Mouse (Mus musculus): ENCODE data around the gene Vps52.

Vps52 gene

GRCm38 (mm10) chr17:33916847-33917655 is 38.6 kb upstream of the Vps52 start:
- ChIA-PET POLR2A (interaction anchor here in 3 of 4 experiments (0.5 to 13.1 kb wide), 36 partner anchors 8 to 205 kb away, joined by 3 to 258 read pairs (median 11); partner anchors contain the start of genes B3galt4 (in 3 of the 3), Ndufa7 (in 3 of the 3), Rps18 (in 3 of the 3) and Rps28 (in 3 of the 3)), CTCF (interaction anchor here in 3 of 4 experiments (0.8 to 3.5 kb wide), 5 partner anchors 8 to 52 kb away, joined by 3 to 31 read pairs (median 4); partner anchors contain the start of gene Daxx (in 1 of the 3))

GRCm38 (mm10) chr17:33917656-33918292 is 37.8 kb upstream of the Vps52 start:
- ChIA-PET POLR2A (interaction anchor here in 3 of 4 experiments (0.7 to 13.1 kb wide), 12 partner anchors 8 to 234 kb away, joined by 7 to 258 read pairs (median 42); partner anchors contain the start of genes B3galt4 (in 2 of the 3), Daxx (in 2 of the 3), Rgl2 (in 2 of the 3) and Ndufa7 (in 1 of the 3)), CTCF (interaction anchor here in 2 of 4 experiments (0.6 to 0.8 kb wide), 2 partner anchors 9 to 78 kb away, joined by 4 read pairs; partner anchors contain the start of gene Daxx (in 1 of the 2))

- ChIA-PET CTCF (interaction anchor here in 3 of 4 experiments (0.6 to 2.1 kb wide), 15 partner anchors 8 to 275 kb away, joined by 3 to 18 read pairs (median 4); partner anchors contain the start of genes Daxx (in 1 of the 3), Kank3 (in 1 of the 3), Kifc1 (in 1 of the 3) and Rgl2 (in 1 of the 3)), POLR2A (interaction anchor here in 3 of 4 experiments (0.7 to 6.2 kb wide), 36 partner anchors 8 to 235 kb away, joined by 3 to 79 read pairs (median 6); partner anchors contain the start of genes Daxx (in 3 of the 3), Rgl2 (in 3 of the 3), Cd320 (in 2 of the 3) and Ndufa7 (in 2 of the 3))
Measured at GRCm38 (mm10) chr17:33918293-33919203, 37.1 kb upstream of the Vps52 start.

GRCm38 (mm10) chr17:33919351-33920281 is 36.0 kb upstream of the Vps52 start:
- POLR2A ChIA-PET: interaction anchor here in 3 of 4 experiments (0.6 to 6.2 kb wide), 36 partner anchors 10 to 234 kb away, joined by 3 to 79 read pairs (median 4); partner anchors contain the start of genes Daxx (in 3 of the 3), Rgl2 (in 3 of the 3), B3galt4 (in 2 of the 3) and Cd320 (in 2 of the 3)
- CTCF ChIA-PET: interaction anchor here in 3 of 4 experiments (0.7 to 2.1 kb wide), 12 partner anchors 9 to 276 kb away, joined by 3 to 18 read pairs (median 4); partner anchors contain the start of genes Daxx (in 1 of the 3), Kank3 (in 1 of the 3), Kifc1 (in 1 of the 3) and Rgl2 (in 1 of the 3)

GRCm38 (mm10) chr17:33920282-33921097 is 35.1 kb upstream of the Vps52 start:
- POLR2A ChIA-PET: interaction anchor here in 3 of 4 experiments (1.1 to 6.8 kb wide), 19 partner anchors 9 to 161 kb away, joined by 3 to 79 read pairs (median 7); partner anchors contain the start of genes Daxx (in 3 of the 3), Ndufa7 (in 2 of the 3), Rgl2 (in 2 of the 3) and Rps18 (in 2 of the 3)

GRCm38 (mm10) chr17:33921361-33921760 is 34.3 kb upstream of the Vps52 start:
- ChIA-PET CTCF (interaction anchor here in 3 of 4 experiments (0.6 to 6.7 kb wide), 8 partner anchors 10 to 101 kb away, joined by 3 to 51 read pairs (median 5); partner anchors contain the start of gene Daxx (in 2 of the 3)), POLR2A (interaction anchor here in 1 of 4 experiments (1.1 to 6.8 kb wide), 4 partner anchors 12 to 98 kb away, joined by 4 to 57 read pairs (median 25); partner anchors contain the start of genes Daxx, Ndufa7, Rps18 and Rps28)

More at GRCm38 (mm10) chr17:33920282-33921097, 35.1 kb upstream of the Vps52 start:
- CTCF ChIA-PET: interaction anchor here in 3 of 4 experiments (0.5 to 6.7 kb wide), 8 partner anchors 10 to 211 kb away, joined by 3 to 51 read pairs (median 6); partner anchors contain the start of gene Daxx (in 1 of the 3)

- ChIA-PET CTCF (interaction anchor here (0.8 to 6.7 kb wide), 35 partner anchors 9 to 211 kb away, joined by 3 to 51 read pairs (median 4); partner anchors contain the start of genes Tapbp (in 3 of the 4), Zbtb22 (in 3 of the 4), Daxx (in 2 of the 4) and Rps18 (in 2 of the 4)), POLR2A (interaction anchor here (0.6 to 20.4 kb wide), 33 partner anchors 9 to 1866 kb away, joined by 3 to 528 read pairs (median 4); partner anchors contain the start of genes Ndufa7 (in 2 of the 4), Rps18 (in 2 of the 4), Tapbp (in 2 of the 4) and Vps52 (in 2 of the 4))
Measured at GRCm38 (mm10) chr17:33924577-33925283, 30.9 kb upstream of the Vps52 start.

GRCm38 (mm10) chr17:33925406-33926116 is 30.1 kb upstream of the Vps52 start:
- CTCF ChIA-PET: interaction anchor here (0.6 to 6.7 kb wide), 70 partner anchors 10 to 1165 kb away, joined by 3 to 51 read pairs (median 4); partner anchors contain the start of genes Tapbp (in 3 of the 4), Zbtb22 (in 3 of the 4), B3galt4 (in 2 of the 4) and Daxx (in 2 of the 4)
- POLR2A ChIA-PET: interaction anchor here (0.7 to 20.4 kb wide), 38 partner anchors 9 to 166 kb away, joined by 3 to 528 read pairs (median 4); partner anchors contain the start of genes Ndufa7 (in 3 of the 4), Rps18 (in 3 of the 4), Vps52 (in 3 of the 4) and B3galt4 (in 2 of the 4)

- CTCF ChIA-PET: interaction anchor here (0.5 to 6.7 kb wide), 71 partner anchors 9 to 532 kb away, joined by 3 to 51 read pairs (median 4); partner anchors contain the start of genes Tapbp (in 4 of the 4), Zbtb22 (in 4 of the 4), Daxx (in 2 of the 4) and Angptl4 (in 1 of the 4)
- POLR2A ChIA-PET: interaction anchor here (0.6 to 20.4 kb wide), 43 partner anchors 10 to 286 kb away, joined by 3 to 528 read pairs (median 4); partner anchors contain the start of genes Ndufa7 (in 3 of the 4), Rps18 (in 3 of the 4), Vps52 (in 3 of the 4) and B3galt4 (in 2 of the 4)
Measured at GRCm38 (mm10) chr17:33926207-33926932, 29.2 kb upstream of the Vps52 start.

GRCm38 (mm10) chr17:33928251-33928947 is 27.2 kb upstream of the Vps52 start:
- ChIA-PET CTCF (interaction anchor here in 2 of 4 experiments (0.7 to 4.3 kb wide), 4 partner anchors 17 to 52 kb away, joined by 3 to 31 read pairs (median 4); partner anchors contain the start of genes Rps18 (in 1 of the 2) and Vps52 (in 1 of the 2)), POLR2A (interaction anchor here in 3 of 4 experiments (0.7 to 20.4 kb wide), 22 partner anchors 9 to 168 kb away, joined by 3 to 528 read pairs (median 5); partner anchors contain the start of genes B3galt4 (in 3 of the 3), Tapbp (in 3 of the 3), Zbtb22 (in 3 of the 3) and Pfdn6 (in 2 of the 3))

All from embryonic stem cell, embryonic (primary cell).